Mouse (Mus musculus): Measurements from ENCODE around the gene Shq1. TPM values are rescaled to one million over a fixed set of nuclear protein-coding genes. Genes with fewer than 3 reads are reported as not detected.

The Shq1 gene
- 9.0 TPM for polyA plus RNA-seq (2017; shearing (Covaris generic))

GRCm38 (mm10) chr6:100670880-100671344 lies at the start of gene Shq1:
Shq1 (minus strand) TSS chr6:100671157.

GRCm38 (mm10) chr6:100704574-100705365 lies 33.8 kb upstream of the Shq1 start, which contains the start of gene Gxylt2:
Gxylt2 (plus strand) TSS chr6:100704734.

Other genes starting within 250 kb of the Shq1 start
- gene Gxylt2, start 33.6 kb upstream of the Shq1 start, polyA plus RNA-seq (2017; shearing (Covaris generic)): 0.16 TPM
- gene Ppp4r2, start 162.5 kb upstream of the Shq1 start, polyA plus RNA-seq (2017; shearing (Covaris generic)): 54.5 TPM

All from CD4-positive, CD25-positive, alpha-beta regulatory T cell (primary cell).